Mouse (Mus musculus) brain, embryonic 14.5 days (tissue): ENCODE measurements around the gene Draxin.

ENCODE experiments used
- CTCF ChIP-seq: fragments of 200-500 bp; IDR thresholded peaks from 2 replicates; pipeline ENCODE4 v1.5.1; 2012; ENCODE audit warnings: inconsistent platforms, mild to moderate bottlenecking, moderate library complexity, borderline replicate concordance; ENCODE audit not compliant: insufficient read depth, insufficient read length; ENCODE audit errors: extremely low read depth
- POLR2A ChIP-seq: fragments of 200-500 bp; IDR thresholded peaks from 2 replicates; pipeline ENCODE4 v1.6.1; 2012; ENCODE audit warnings: mild to moderate bottlenecking, inconsistent platforms, borderline replicate concordance; ENCODE audit not compliant: poor library complexity, insufficient read depth, insufficient read length, severe bottlenecking; ENCODE audit errors: extremely low read depth

DNA sequence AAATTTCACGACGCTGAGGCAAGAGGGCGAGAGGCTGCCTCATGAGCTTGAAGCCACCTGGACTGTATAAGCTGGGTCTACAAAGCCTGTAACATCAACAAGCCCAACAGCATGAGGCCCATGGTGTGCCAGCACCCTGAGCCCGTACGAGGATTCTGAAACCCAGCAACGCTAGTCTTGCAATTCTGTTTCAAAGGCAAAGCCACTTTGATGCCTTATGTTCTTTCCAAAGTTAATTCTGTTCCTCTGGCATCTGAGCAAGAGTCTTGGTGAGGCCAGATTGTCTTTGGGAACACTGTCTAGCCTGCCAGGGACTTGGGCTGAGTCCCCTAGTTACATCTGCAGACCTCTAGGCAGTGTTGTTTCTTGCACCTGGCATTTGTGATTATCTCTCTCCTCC, 71.5 kb downstream of the Draxin start:
- TF ChIP-seq POLR2A (no peak), CTCF (no peak)
